Mouse (Mus musculus): ENCODE results near the gene Slc25a44. TPM values are rescaled to one million over a fixed set of nuclear protein-coding genes. Genes with fewer than 3 reads are reported as not detected.
"Not testable (repeated sequence)": the region's sequence is repeated elsewhere in the genome, so short reads cannot be mapped to it uniquely, and the experiment has no call there.

Slc25a44 gene
- total RNA-seq, 2 experiments from 2014 or later = 77.0 to 78.9 TPM

DNA sequence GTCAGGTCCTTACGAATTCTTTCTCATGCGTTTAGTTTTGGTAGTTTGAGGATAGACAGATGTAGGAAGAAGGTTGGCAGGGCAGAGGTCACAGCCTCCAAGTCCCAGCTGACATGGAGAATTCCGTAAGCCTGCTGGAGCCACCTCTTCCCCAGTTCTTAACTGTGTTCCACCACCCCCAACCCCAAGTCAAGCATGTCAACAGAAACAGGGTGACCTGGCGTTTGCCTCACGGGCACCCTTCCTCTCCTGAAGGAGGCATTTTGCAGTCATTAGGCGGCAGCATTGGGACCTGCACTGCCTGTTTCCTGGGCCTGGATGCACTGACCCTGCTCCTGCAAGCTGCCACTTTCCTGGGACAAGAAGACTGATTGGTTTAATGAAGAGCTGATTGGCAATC is 6.9 kb downstream of the Slc25a44 start:
- no peak for DNase-seq (ENCODE audit: low spot score in 2 of 2)

DNA sequence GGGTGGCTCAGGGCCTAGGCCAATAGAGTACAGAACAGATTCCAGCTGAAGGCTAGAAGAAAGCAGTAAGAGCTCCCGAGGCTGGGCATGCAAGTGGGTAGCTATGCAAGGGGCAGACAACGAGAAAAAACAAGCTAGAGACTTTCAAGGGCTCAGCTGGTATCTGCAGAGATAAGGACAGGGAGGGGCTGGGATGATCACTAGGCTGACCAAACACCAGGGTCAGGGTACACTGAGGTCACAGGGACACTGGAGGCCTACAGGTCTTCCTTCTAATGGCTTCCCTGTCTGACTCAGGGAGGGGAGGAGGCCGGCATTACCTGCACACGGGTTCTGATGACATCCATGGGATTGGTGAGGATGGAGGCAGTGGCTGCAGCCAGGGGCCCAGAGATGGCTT is 9.3 kb downstream of the Slc25a44 start:
- no peak for DNase-seq (ENCODE audit: low spot score in 2 of 2)

DNA sequence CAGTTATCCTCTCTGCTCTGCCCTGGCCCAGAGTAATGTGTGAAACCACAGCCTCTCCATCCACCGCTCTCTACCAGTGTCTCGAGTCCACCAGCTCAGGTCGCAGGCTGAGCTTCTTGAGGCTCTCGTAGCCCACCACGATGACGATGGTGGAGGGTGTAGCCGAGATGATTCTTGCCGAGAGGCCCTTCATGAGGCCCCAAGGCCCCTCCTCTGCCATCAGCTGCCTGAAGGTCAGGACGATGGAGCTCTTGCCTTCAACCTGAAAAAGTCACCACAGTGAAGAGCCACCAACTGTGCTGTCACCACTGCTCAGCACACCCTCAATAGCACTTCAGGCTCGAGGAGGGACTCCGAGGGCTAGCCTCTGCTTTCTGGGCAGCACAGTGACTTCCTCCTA is 12.3 kb downstream of the Slc25a44 start:
- no peak for DNase-seq (ENCODE audit: low spot score in 2 of 2)

DNA sequence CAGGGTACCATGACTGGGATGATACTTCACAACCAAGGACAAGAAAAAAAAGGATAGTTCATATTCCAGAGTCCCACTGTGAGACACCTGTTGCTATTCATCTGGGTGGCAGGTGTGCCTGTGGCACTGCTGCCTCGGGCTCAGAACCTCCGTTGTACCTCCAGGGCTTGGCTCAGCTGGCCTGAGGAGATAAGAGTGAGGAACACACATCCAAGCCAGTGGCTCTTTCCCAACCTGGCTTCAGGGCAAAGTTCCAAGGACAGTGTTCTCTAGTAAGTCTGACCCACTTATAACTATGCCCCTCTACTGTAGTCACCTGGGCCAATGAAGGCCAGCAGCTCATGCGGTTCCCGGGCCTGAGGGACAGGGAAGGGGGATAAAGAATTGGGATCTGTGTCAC is 13.3 kb downstream of the Slc25a44 start:
- DNase-seq (ENCODE audit: low spot score in 2 of 2) = no peak

DNA sequence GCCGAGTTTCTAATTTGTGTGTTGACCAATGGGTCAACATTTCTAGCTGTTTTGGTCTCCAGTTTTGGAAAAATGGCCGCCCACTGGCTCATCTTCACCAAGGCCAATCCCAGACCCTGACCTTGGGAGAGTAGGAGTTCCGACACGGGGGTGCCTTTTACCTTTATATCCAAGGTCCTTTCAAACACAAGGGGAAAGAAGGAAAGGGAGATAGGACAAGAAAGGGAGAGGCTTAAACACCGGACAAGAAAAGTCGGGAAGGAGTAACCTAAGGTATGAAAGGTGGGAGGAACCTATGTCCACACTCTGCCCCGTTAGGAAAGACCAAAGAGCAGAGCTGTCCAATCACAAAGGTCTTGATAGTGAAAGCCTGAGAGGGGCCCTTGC is 14.3 kb downstream of the Slc25a44 start:
- no peak for DNase-seq (ENCODE audit: low spot score in 2 of 2)

DNA sequence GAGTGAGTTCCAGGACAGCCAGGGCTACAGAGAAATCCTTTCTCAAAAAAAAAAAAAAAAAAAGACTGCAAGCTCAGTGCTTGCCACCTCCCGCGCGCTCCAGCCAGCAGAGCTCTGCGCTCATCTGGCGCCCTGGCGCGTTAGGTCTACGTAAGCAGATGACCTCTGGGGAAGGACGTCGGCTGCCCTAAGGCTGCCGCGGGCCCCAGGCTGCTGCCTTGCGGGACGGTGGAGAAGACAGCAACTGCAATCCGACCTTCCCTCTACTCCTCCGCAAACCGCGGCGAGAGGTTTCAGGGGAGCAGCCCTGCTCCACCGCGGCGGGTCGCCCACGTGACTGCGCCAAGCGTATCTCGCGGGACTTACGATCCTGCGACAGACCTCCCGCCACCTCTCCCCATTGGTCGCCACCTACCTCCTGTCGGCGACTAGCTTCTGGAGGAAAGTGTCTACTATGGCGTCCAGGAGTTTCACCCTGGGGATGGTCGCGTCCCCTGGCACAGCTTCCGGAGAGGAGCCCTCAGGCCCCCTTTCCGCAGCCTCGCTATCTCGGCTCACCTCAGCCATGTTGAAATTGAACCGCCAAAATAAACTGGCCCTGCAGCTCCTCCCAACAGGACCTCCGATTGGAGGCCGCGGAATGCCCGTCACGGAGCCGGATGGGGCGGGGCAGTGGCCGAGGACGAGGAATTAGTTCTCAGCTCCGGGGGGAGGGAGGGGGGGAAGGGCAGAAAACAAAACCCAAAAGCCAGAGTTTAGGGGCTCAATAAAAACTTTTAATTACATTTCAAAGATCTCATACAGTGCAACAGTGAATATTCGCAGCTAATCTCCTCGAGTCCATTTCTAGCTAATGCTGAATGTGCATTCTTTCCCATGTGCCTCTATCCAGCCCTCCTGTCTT is 14.9 kb downstream of the Slc25a44 start, which contains the start of gene Pmf1:
Gene Pmf1, minus strand, starts transcription at position 591 of the 904 bp plus-strand sequence.
- DNase-seq (ENCODE audit: low spot score in 2 of 2) = peak; percentile 86 to 88

DNA sequence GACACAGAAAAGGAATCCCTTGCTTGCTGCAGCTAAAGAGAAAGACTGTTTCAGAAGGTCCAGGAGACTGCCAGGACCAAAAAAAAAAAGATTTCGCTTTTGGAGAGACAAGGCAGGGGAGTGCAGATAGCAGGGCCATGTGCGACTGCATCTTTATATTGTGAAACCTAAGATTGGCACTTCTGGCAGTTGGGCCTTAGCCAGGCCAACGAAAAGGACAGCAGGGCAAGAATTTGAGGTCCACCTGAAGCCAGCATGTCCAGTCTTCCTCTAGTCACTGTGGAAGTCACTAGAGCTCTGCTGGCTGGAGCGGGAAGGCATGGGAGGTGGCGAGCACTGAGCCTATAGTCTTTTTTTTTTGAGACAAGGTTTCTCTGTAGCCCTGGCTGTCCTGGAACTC is 16.0 kb downstream of the Slc25a44 start:
- no peak for DNase-seq (ENCODE audit: low spot score in 2 of 2)

DNA sequence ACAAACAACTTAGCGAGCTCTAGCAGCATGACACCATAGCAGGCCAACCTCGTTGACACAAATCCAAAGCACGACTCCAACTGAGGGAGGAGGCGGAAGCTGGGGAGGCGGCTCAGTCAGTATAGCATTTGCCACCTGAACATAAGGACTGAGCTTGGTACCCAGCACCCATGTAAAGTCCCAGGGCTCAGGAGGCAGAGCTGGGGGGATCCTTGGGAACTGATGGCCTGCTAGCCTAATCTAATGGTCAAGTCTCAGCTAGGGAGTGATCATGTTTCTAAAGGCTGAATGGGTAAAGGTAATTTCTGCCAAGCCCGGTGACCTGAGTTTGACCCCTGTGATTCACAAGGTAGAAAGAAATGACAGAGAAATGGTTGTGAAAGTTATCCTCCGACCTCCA is 17.4 kb downstream of the Slc25a44 start:
- DNase-seq (ENCODE audit: low spot score in 2 of 2) = no peak

DNA sequence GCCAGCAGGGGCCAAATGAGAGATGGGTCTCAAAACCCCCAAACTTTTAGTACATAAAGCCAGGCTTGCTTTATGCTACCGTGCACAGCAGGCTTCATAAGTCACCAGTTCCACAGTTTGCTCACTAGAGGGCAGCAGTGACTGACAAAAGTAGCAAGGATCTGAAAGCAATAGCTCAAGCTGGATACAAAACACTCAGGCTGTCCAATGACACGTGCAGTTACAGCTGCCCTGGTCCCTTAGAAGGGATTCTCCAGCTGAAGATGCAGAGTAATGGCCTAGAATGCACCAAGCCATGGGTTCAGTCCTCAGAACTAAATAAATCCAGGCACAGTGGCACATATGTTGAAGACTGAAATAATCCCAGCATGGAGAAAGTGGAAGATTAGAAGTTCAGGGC is 17.8 kb downstream of the Slc25a44 start:
- DNase-seq (ENCODE audit: low spot score in 2 of 2) = peak; percentile 57 to 70

DNA sequence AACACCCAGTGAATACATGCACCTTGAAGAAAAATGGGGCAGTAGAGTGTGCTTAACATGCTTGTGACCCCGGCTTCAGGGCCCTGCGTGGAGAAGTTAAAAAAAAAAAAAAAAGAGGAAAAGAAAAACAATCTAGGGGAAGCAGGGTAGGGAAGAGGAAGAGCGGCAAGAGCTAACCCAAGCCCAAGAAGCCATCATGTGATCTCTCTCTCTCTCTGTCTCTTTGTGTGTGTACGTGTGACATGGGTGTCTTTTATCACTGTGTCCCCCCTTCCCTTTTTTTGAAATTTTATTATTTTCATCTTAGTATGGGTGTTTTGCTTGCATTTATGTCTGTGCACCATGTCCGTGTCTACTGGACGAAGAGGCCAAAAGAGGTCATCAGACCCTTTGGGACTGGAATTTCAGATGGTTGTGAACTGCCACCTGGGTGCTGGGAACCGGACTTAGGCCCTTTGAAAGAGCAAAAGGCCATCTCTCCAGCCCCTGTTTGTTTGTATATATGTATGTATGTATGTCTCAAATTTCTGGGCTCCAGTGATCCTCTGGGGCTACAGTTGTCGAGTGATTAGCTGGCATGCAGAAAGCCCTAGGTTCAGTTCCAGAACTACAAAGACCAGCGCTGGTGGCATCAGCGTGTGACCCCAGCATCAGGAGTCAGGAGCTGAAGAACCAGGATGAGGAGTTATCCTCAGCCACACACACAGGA is 21.3 kb downstream of the Slc25a44 start:
- DNase-seq (ENCODE audit: low spot score in 2 of 2) = no peak

DNA sequence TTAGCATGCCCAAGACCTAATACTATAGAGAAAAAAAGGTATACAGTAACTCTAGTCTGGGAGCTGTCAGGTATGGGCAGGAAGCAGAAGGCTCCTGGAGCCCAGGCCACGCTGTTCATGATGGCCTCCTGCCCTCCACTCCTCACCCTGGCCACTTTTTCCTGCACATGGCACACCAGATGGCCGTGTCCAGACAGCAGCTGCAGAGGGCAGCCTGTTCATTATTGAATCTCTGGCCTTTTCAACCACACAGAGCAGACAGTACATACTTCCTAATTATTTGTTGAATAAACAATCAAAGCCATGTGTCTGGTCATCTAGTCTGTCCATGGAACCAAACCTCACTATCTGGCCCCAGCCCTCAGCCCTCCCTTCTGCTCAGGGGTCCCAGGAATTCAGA is 26.3 kb downstream of the Slc25a44 start:
- DNase-seq (ENCODE audit: low spot score in 2 of 2) = no peak

DNA sequence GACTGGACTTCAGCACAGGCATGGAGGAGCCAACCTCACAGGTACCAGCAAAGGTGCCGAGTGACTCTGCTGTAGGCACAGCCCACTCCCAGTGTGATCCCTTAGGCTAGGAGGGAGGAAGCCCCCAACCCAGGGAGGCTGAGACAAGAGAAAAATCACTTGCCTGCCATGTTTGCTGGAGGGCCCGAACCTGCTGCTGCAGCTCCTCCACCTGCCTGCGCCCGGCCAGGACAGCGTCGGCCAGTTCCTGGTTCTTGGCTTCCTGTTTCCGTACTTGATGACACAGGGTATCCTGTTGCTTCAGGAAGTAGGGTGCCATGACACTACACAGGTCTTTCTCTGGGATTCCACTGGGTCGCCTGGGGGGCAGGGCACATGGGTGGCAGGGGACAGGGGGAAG is 29.2 kb downstream of the Slc25a44 start:
- DNase-seq (ENCODE audit: low spot score in 2 of 2) = no peak

DNA sequence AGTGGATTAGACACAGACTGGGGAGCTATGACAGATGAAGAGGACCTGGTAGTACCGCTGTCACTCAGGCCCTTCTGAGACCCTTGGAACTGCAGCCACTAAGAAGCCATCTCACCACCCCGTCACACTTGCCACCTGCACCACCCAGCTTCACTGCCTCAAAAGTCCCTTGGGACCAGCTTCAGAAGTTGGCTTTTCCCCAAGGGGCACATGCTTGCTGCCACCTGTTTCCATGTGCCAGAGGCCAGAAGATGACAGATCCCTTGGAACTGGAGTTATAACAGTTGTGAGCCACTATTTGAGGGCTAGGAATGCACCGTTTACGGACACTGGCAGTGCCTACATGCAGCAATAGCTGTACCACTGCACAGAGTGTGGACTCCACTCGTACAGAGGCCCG is 29.7 kb downstream of the Slc25a44 start:
- DNase-seq (ENCODE audit: low spot score in 2 of 2) = no peak

DNA sequence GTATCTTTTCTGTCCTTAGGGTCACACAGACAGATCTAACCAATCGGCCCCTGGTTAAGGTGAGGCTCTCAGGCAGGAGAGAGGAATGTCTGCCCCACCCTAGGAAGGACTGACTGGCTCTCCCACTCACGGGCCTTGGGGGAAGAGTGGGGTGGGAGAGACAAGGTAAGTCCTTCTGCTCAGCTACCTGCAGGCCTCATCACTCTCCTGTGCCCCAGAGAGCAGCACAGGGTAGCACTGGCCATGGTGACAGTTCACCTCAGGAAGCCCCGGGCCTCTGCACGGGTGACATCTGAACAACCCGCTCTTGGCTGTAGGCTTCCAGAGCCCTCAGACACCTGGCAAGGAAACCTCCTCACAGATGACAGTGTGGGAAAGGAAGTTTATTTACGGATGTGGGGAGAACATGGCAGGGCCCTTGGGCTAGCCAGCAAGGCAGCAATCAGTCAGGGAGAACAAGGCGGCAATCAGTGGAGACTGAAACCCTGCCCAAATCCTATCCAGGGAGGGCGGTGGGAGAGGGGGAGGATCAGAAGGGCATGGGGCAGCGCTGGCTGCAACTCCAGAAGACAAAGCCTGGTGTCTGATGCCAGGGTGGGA is 31.1 kb downstream of the Slc25a44 start:
- DNase-seq (ENCODE audit: low spot score in 2 of 2) = no peak

DNA sequence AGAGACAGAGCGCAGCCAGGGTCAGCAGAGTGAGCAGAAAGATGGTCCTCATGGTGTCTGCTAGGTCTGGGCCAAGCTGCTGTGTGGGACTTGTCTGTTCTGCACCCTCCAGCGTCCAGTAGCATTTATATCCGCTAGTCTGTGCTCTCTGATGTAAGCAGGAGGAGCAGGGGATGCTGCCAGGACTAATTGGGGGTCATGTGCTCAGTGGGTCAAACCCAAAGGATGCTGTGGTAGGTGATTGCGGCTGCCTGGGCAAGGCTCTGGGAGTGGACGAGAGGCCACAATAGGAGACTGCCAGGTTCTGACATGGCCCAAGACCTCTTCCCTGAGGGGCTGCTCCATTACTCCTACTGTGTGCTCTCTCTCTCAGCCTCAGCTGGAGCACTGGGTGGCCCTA is 40.6 kb downstream of the Slc25a44 start, which contains the start of gene Bglap:
Gene Bglap, minus strand, starts transcription at position 101 of the 400 bp plus-strand sequence.
- DNase-seq (ENCODE audit: low spot score in 2 of 2) = no peak

DNA sequence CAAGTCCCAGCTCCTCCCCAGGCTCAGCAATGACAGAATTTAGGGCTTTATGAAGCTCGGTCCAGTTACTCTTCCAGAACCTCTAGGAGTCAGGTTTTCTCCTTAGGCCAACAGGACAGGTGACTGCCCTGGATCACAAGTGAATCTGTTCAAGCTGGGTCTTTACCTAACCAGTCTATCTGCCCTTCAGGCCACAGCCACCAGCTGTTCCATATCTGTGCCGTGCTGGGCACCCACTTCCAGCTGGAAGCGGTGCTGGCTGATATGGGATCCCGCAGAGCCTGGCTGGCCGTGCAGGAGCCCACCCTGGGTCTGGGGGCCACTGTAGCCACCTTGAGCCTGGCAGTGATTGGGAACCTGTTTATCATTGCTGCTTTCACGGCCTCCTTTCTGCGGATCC is 42.6 kb downstream of the Slc25a44 start:
- not testable (repeated sequence) for DNase-seq (ENCODE audit: low spot score in 2 of 2)

DNA sequence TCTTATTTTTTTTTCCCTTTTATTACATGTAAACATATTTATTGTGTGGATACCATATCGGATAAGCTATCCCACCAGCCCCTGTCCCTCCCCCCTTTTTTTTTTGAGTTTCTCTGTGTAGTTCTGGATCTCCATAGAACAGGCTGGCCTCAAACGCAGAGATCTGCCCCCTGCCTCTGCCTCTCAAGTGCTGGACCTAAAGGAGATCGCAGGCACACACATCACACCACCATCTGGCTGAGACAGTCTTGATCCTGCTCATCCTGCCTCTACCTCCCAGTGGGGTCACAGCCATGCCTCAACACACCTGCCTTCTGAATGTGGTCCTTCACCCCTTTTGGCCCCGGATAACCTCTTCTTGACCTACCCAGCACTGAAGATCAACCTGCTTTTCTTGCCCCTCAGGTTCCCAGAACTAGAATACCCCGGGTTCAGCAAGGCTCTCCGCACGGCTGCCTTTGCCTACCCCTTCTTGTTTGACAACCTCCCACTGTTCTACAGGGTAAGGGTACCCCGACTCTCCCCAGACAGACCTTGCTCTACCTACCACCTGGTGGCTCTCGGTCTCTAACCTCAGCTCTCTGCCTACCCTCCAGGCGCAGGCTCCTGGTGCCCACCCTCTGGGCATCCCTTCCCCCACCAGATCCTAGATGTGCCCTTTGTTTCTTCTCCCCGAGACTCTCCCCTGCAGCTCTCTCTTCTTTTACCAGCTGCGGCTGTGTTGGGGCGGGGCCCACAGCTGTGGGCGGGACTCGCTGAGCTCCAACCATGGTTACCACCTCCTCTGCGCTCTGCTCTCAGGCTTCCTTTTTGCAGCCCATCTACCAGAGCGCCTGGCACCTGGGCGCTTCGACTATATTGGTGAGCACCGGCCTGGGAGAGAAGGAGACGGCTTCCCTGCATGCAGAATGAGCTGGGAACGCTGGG is 43.3 kb downstream of the Slc25a44 start:
- DNase-seq (ENCODE audit: low spot score in 2 of 2) = peak in 1 of 2 experiments; percentile 37

DNA sequence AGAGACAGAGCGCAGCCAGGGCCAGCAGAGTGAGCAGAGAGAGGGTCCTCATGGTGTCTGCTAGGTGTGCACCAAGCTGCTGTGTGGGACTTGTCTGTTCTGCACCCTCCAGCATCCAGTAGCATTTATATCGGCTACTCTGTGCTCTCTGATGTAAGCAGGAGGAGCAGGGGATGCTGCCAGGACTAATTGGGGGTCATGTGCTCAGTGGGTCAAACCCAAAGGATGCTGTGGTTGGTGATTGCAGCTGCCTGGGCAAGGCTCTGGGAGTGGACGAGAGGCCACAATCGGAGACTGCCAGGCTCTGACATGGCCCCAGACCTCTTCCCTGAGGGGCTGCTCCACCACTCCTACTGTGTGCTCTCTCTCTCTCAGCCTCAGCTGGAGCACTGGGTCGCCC is 46.3 kb downstream of the Slc25a44 start, which contains the start of gene Bglap2:
Gene Bglap2, minus strand, starts transcription at position 101 of the 400 bp plus-strand sequence.
- DNase-seq (ENCODE audit: low spot score in 2 of 2) = not testable (repeated sequence)

DNA sequence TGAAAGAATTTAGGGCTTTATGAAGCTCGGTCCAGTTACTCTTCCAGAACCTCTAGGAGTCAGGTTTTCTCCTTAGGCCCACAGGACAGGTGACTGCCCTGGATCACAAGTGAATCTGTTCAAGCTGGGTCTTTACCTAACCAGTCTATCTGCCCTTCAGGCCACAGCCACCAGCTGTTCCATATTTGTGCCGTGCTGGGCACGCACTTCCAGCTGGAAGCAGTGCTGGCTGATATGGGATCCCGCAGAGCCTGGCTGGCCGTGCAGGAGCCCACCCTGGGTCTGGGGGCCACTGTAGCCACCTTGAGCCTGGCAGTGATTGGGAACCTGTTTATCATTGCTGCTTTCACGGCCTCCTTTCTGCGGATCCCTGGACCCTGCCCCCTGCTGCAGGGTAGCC is 48.3 kb downstream of the Slc25a44 start:
- not testable (repeated sequence) for DNase-seq (ENCODE audit: low spot score in 2 of 2)

DNA sequence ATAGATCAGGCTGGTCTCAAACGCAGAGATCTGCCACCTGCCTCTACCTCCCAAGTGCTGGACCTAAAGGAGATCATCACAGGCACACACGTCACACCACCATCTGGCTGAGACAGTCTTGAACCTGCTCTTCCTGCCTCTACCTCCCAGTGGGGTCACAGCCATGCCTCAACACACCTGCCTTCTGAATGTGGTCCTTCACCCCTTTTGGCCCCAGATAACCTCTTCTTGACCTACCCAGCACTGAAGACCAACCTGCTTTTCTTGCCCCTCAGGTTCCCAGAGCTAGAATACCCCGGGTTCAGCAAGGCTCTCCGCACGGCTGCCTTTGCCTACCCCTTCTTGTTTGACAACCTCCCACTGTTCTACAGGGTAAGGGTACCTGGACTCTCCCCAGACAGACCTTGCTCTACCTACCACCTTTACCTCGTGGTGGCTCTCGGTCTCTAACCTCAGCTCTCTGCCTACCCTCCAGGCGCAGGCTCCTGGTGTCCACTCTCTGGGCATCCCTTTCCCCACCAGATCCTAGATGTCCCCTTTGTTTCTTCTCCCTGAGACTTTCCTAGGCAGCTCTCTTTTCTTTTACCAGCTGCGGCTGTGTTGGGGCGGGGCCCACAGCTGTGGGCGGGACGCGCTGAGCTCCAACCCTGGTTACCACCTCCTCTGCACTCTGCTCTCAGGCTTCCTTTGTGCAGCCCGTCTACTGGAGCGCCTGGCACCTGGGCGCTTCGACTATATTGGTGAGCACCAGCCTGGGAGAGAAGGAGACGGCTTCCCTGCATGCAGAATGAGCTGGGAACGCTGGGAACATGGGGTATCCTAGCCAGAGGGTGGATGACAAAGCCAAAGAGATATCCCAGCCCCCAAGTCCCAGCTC is 49.0 kb downstream of the Slc25a44 start:
- DNase-seq (ENCODE audit: low spot score in 2 of 2) = not testable (repeated sequence)

Data from left cerebral cortex, adult 18-20 months (tissue).